Mouse (Mus musculus): Measurements from ENCODE around the gene Olfr1411. TPM values are rescaled to one million over a fixed set of nuclear protein-coding genes. Genes with fewer than 3 reads are reported as not detected.

Gene Olfr1411
- polyA plus RNA-seq (2014; fragmentation: Nextera tagmentation; extraction: Ambion mirVana) = not detected in 2 replicates

- H3K4me3 ChIP-seq (ENCODE audit: low read length) = no peak within 1 kb of the TSS
- ATAC-seq (ENCODE audit: low FRiP score, low TSS enrichment) = no peak
Observed at GRCm38 (mm10) chr1:92594111-92594510, at the start of gene Olfr1411. Olfr1411 (plus strand) TSS chr1:92594411.

GRCm38 (mm10) chr1:92545929-92546328, 48.3 kb upstream of the Olfr1411 start:
- no peaks in the 10 kb centered on the region for H3K9me3 ChIP-seq (ENCODE audit: control insufficient read depth, low read length)

More at GRCm38 (mm10) chr1:92594111-92594510, at the start of gene Olfr1411:
- Histone ChIP-seq H3K9me3 (ENCODE audit: control insufficient read depth, low read length) (no peaks in the 10 kb centered on the region), H3K4me1 (ENCODE audit: control insufficient read depth, insufficient read depth, low read length) (no peaks in the 10 kb centered on the region), H3K36me3 (ENCODE audit: control insufficient read depth, insufficient read depth, low read length) (no peaks in the 10 kb centered on the region), H3K4me2 (replicated peaks; ENCODE audit: low read depth, low read length) (no peak within 1 kb of the TSS), H3K27me3 (ENCODE audit: control insufficient read depth, insufficient read depth, low read length) (no peaks in the 10 kb centered on the region), H3K9ac (ENCODE audit: low read depth, low read length) (no peak within 1 kb of the TSS), H3K27ac (ENCODE audit: low read depth, low read length) (no peak within 1 kb of the TSS)

DNA sequence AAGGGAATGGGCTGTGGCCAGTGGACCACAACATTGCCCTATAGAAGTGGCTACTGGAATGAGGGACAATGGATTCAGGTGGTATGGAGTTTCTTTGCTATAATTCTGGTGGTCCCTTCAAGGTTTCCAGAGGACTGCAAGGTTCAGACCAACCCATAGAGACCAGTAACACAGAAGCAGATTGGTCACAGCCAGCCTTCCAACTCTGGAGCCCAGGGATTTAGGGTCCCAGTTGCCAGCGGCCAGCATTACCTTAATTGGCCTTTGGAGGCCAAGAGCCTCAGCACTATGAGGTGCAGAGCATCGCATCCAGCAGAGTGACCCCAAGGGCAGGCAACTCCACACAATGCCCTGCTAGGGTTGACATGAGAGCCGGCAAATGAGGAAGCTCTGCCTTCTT, 23.2 kb upstream of the Olfr1411 start, which contains the start of gene Olfr1413:
Gene Olfr1413, plus strand, starts transcription at position 301 of the 400 bp plus-strand sequence.
- Histone ChIP-seq H3K9me3 (ENCODE audit: control insufficient read depth, low read length) (no peaks in the 10 kb centered on the region), H3K9ac (ENCODE audit: low read depth, low read length) (no peak within 1 kb of the TSS), H3K4me2 (replicated peaks; ENCODE audit: low read depth, low read length) (no peak within 1 kb of the TSS), H3K27me3 (ENCODE audit: control insufficient read depth, insufficient read depth, low read length) (no peaks in the 10 kb centered on the region), H3K36me3 (ENCODE audit: control insufficient read depth, insufficient read depth, low read length) (no peaks in the 10 kb centered on the region), H3K4me3 (ENCODE audit: low read length) (no peak within 1 kb of the TSS), H3K4me1 (ENCODE audit: control insufficient read depth, insufficient read depth, low read length) (no peaks in the 10 kb centered on the region), H3K27ac (ENCODE audit: low read depth, low read length) (no peak within 1 kb of the TSS)
- WGBS = 93% methylated on average over 3 of the region's 3 CpGs
- ATAC-seq (ENCODE audit: low FRiP score, low TSS enrichment) = no peak

More at GRCm38 (mm10) chr1:92545929-92546328, 48.3 kb upstream of the Olfr1411 start:
- Histone ChIP-seq H3K27ac (ENCODE audit: low read depth, low read length) (no peak overlapping the region), H3K27me3 (ENCODE audit: control insufficient read depth, insufficient read depth, low read length) (no peaks in the 10 kb centered on the region), H3K36me3 (ENCODE audit: control insufficient read depth, insufficient read depth, low read length) (no peaks in the 10 kb centered on the region), H3K9ac (ENCODE audit: low read depth, low read length) (no peak overlapping the region), H3K4me1 (ENCODE audit: control insufficient read depth, insufficient read depth, low read length) (no peaks in the 10 kb centered on the region), H3K4me2 (replicated peaks; ENCODE audit: low read depth, low read length) (no peak overlapping the region), H3K4me3 (ENCODE audit: low read length) (no peak overlapping the region)
- 87% methylated on average over 2 of the region's 2 CpGs for WGBS
- no peak for ATAC-seq (ENCODE audit: low FRiP score, low TSS enrichment)

DNA sequence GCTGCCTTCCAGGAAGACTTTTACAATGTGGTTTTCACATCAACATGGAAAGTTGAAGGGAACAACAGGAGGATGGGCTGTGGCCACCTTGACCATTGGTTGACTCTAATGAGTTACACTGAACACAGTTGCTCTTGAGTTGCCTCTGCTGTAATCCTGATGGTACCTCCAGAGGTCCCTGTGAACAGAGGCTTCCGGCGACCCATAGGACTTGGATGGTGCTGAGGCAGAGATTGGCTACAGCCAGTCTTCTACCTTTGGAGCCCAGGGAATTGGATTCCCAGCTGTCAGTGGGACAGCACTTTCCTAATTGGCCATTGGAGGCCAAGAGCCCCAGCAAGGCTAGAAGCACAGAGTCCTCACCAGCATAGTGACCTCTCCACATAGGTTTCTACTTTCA, 8.7 kb upstream of the Olfr1411 start, which contains the start of gene Olfr1412:
Gene Olfr1412, plus strand, starts transcription at position 301 of the 400 bp plus-strand sequence.
- Histone ChIP-seq H3K36me3 (ENCODE audit: control insufficient read depth, insufficient read depth, low read length) (no peaks in the 10 kb centered on the region), H3K4me3 (ENCODE audit: low read length) (no peak within 1 kb of the TSS), H3K9ac (ENCODE audit: low read depth, low read length) (no peak within 1 kb of the TSS), H3K4me1 (ENCODE audit: control insufficient read depth, insufficient read depth, low read length) (no peaks in the 10 kb centered on the region), H3K4me2 (replicated peaks; ENCODE audit: low read depth, low read length) (no peak within 1 kb of the TSS), H3K27me3 (ENCODE audit: control insufficient read depth, insufficient read depth, low read length) (no peaks in the 10 kb centered on the region), H3K27ac (ENCODE audit: low read depth, low read length) (no peak within 1 kb of the TSS), H3K9me3 (ENCODE audit: control insufficient read depth, low read length) (no peaks in the 10 kb centered on the region; the same call in 1 of the 2 replicates)
- 76% methylated on average over 2 of the region's 2 CpGs for WGBS
- ATAC-seq (ENCODE audit: low FRiP score, low TSS enrichment) = no peak

- no peak overlapping the region for H3K4me2 ChIP-seq (replicated peaks; ENCODE audit: low read depth, low read length)
- H3K9me3 ChIP-seq (ENCODE audit: control insufficient read depth, low read length) = no peaks in the 10 kb centered on the region
- H3K9ac ChIP-seq (ENCODE audit: low read depth, low read length) = no peak overlapping the region
- 76% methylated on average over 3 of the region's 3 CpGs for WGBS
- no peaks in the 10 kb centered on the region for H3K36me3 ChIP-seq (ENCODE audit: control insufficient read depth, insufficient read depth, low read length)
- H3K27me3 ChIP-seq (ENCODE audit: control insufficient read depth, insufficient read depth, low read length) = no peaks in the 10 kb centered on the region
- no peak overlapping the region for H3K4me3 ChIP-seq (ENCODE audit: low read length)
- no peaks in the 10 kb centered on the region for H3K4me1 ChIP-seq (ENCODE audit: control insufficient read depth, insufficient read depth, low read length)
- no peak overlapping the region for H3K27ac ChIP-seq (ENCODE audit: low read depth, low read length)
- no peak for ATAC-seq (ENCODE audit: low FRiP score, low TSS enrichment)
Observed at GRCm38 (mm10) chr1:92596019-92596418, 1.8 kb downstream of the Olfr1411 start.

DNA sequence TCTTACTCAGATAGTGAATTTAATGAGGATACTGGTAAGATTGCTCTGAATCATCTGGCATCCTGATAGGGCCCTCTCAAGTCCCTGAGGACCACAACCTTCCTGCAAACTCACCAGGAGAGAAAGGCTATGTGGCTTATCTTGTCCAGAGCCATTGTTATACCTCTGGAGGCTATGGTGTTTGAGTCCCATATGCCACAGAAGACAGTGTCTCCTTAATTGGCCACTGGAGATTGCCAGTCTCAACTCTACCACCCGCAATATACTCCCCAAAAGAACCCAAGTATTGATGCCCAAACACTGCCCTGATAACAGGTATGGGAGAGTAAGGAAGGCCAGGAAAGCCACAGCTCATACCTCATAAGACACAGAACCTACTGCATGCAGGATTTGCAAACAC, 11.3 kb downstream of the Olfr1411 start, which contains the start of gene Olfr1410:
Gene Olfr1410, plus strand, starts transcription at position 301 of the 400 bp plus-strand sequence.
- Histone ChIP-seq H3K9me3 (ENCODE audit: control insufficient read depth, low read length) (no peaks in the 10 kb centered on the region), H3K27ac (ENCODE audit: low read depth, low read length) (no peak within 1 kb of the TSS), H3K36me3 (ENCODE audit: control insufficient read depth, insufficient read depth, low read length) (no peaks in the 10 kb centered on the region), H3K27me3 (ENCODE audit: control insufficient read depth, insufficient read depth, low read length) (no peaks in the 10 kb centered on the region), H3K4me1 (ENCODE audit: control insufficient read depth, insufficient read depth, low read length) (no peaks in the 10 kb centered on the region), H3K4me3 (ENCODE audit: low read length) (no peak within 1 kb of the TSS), H3K4me2 (replicated peaks; ENCODE audit: low read depth, low read length) (no peak within 1 kb of the TSS), H3K9ac (ENCODE audit: low read depth, low read length) (no peak within 1 kb of the TSS)
- WGBS = 95% methylated on average over 1 of the region's 1 CpGs
- ATAC-seq (ENCODE audit: low FRiP score, low TSS enrichment) = no peak

DNA sequence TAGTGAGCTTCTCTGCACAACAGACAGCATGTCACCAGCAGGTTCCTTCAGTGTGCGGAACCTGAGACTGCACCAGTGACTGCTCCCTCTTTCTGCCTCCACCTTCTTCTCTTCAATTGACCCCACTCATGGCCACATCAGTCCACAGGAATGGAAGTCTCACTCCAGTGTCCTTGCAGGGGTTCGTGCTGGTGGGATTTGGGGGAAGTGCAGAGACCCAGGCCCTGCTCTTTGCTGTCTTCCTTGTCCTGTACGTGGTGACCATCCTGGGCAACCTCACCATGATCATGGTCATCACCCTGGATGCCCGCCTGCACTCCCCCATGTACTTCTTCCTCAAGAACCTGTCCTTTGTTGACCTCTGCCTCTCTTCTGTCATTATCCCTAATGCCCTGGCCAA, 13.5 kb downstream of the Olfr1411 start:
- Histone ChIP-seq H3K36me3 (ENCODE audit: control insufficient read depth, insufficient read depth, low read length) (no peaks in the 10 kb centered on the region), H3K27ac (ENCODE audit: low read depth, low read length) (no peak overlapping the region), H3K9me3 (ENCODE audit: control insufficient read depth, low read length) (no peaks in the 10 kb centered on the region), H3K4me1 (ENCODE audit: control insufficient read depth, insufficient read depth, low read length) (no peaks in the 10 kb centered on the region), H3K9ac (ENCODE audit: low read depth, low read length) (no peak overlapping the region), H3K27me3 (ENCODE audit: control insufficient read depth, insufficient read depth, low read length) (no peaks in the 10 kb centered on the region), H3K4me3 (ENCODE audit: low read length) (no peak overlapping the region), H3K4me2 (replicated peaks; ENCODE audit: low read depth, low read length) (no peak overlapping the region)
- no peak for ATAC-seq (ENCODE audit: low FRiP score, low TSS enrichment)
- WGBS = 81% methylated on average over 4 of the region's 4 CpGs

DNA sequence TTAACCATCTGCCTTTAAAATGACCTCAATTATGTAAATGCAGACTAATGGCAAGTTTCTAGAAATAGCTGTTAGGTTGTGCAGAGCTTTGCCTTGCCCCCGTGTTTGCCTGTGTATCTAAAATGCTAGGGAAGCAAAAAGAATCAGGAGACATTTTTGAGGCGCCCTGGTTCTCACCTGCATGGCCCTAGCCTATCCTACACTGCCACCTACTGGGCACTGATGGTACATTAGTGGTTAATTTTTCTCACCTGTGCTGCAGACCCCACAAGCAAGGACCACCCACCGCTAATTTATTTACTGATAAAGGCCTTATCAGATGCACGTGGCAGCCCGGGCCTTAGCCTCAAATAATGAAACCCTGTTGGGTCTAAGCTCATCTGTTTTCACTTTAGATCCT, 16.8 kb downstream of the Olfr1411 start:
- no peaks in the 10 kb centered on the region for H3K36me3 ChIP-seq (ENCODE audit: control insufficient read depth, insufficient read depth, low read length)
- no peak overlapping the region for H3K4me2 ChIP-seq (replicated peaks; ENCODE audit: low read depth, low read length)
- no peak overlapping the region for H3K4me3 ChIP-seq (ENCODE audit: low read length)
- no peak overlapping the region for H3K9ac ChIP-seq (ENCODE audit: low read depth, low read length)
- no peak for ATAC-seq (ENCODE audit: low FRiP score, low TSS enrichment)
- H3K9me3 ChIP-seq (ENCODE audit: control insufficient read depth, low read length) = no peaks in the 10 kb centered on the region
- H3K27ac ChIP-seq (ENCODE audit: low read depth, low read length) = no peak overlapping the region
- no peaks in the 10 kb centered on the region for H3K4me1 ChIP-seq (ENCODE audit: control insufficient read depth, insufficient read depth, low read length)
- 7% methylated on average over 5 of the region's 5 CpGs for WGBS
- H3K27me3 ChIP-seq (ENCODE audit: control insufficient read depth, insufficient read depth, low read length) = no peaks in the 10 kb centered on the region; the same call in 1 of the 2 replicates

DNA sequence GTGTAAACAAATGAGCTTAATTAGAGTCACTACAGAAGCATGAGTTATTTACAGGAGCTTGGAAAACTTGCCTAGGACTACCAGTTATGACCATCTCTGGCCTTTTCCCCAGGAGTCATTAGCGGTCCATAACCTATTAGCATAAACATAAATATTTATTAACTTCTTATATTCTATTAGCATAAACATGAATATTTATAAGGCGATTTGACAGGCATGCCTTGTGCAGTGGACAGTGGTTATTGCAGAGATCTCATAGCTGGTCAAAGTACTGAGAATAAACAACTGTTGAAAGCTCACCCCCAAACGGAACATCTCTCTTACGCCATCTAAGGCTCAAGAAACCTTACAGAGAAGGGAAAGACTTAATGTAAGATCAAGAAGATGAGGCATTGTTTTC, 19.0 kb downstream of the Olfr1411 start:
- no peak overlapping the region for H3K9ac ChIP-seq (ENCODE audit: low read depth, low read length)
- H3K36me3 ChIP-seq (ENCODE audit: control insufficient read depth, insufficient read depth, low read length) = no peaks in the 10 kb centered on the region
- H3K4me3 ChIP-seq (ENCODE audit: low read length) = no peak overlapping the region
- 54% methylated on average over 4 of the region's 4 CpGs for WGBS
- H3K4me1 ChIP-seq (ENCODE audit: control insufficient read depth, insufficient read depth, low read length) = no peaks in the 10 kb centered on the region
- H3K4me2 ChIP-seq (replicated peaks; ENCODE audit: low read depth, low read length) = no peak overlapping the region
- no peaks in the 10 kb centered on the region for H3K9me3 ChIP-seq (ENCODE audit: control insufficient read depth, low read length)
- H3K27me3 ChIP-seq (ENCODE audit: control insufficient read depth, insufficient read depth, low read length) = no peaks in the 10 kb centered on the region; the same call in 1 of the 2 replicates
- ATAC-seq (ENCODE audit: low FRiP score, low TSS enrichment) = no peak
- H3K27ac ChIP-seq (ENCODE audit: low read depth, low read length) = no peak overlapping the region

Measured in kidney, embryonic 14.5 days (tissue).